Mouse (Mus musculus) heart, embryonic 11.5 days (tissue): Measurements from ENCODE around the gene Ralbp1. TPM values are rescaled to one million over a fixed set of nuclear protein-coding genes. Genes with fewer than 3 reads are reported as not detected.
A peak's percentile ranks its signal among the peaks of the same experiment; 100 is the strongest.

Experiments used
- ATAC-seq: fragments of 200-750 bp; cut with Nextera tagmentation; replicated peaks from 2 replicates; pipeline ENCODE4 v1.8.0; 2017; ENCODE audit warnings: moderate library complexity; ENCODE audit not compliant: insufficient number of reproducible peaks, low FRiP score, low TSS enrichment
- H3K27ac ChIP-seq: fragments of 300-500 bp; sonication (generic); 2 replicates; pipeline ENCODE4 v1.5.1; 2014; ENCODE audit warnings: mild to moderate bottlenecking, low read depth, low read length
- H3K27me3 ChIP-seq: fragments of 300-500 bp; sonication (generic); 2 replicates; pipeline ENCODE4 v1.6.1; 2014; ENCODE audit warnings: mild to moderate bottlenecking, low read length, mixed read lengths; ENCODE audit not compliant: control insufficient read depth, insufficient read depth
- H3K36me3 ChIP-seq: fragments of 300-500 bp; sonication (generic); 2 replicates; pipeline ENCODE4 v1.6.1; 2014; ENCODE audit warnings: mild to moderate bottlenecking, low read length, moderate library complexity, mixed read lengths; ENCODE audit not compliant: control insufficient read depth, insufficient read depth
- H3K4me1 ChIP-seq: fragments of 300-500 bp; sonication (generic); 2 replicates; pipeline ENCODE4 v1.6.1; 2014; ENCODE audit warnings: low read length; ENCODE audit not compliant: control insufficient read depth, insufficient read depth
- H3K4me2 ChIP-seq: fragments of 300-500 bp; sonication (generic); 2 replicates; pipeline ENCODE4 v1.6.1; 2014; ENCODE audit warnings: mild to moderate bottlenecking, moderate library complexity
- H3K4me3 ChIP-seq: fragments of 300-500 bp; sonication (generic); 2 replicates; pipeline ENCODE4 v1.5.1; 2014; ENCODE audit warnings: low read depth, low read length
- H3K9ac ChIP-seq: fragments of 300-500 bp; sonication (generic); 2 replicates; pipeline ENCODE4 v1.6.1; 2014; ENCODE audit warnings: mild to moderate bottlenecking, low read depth, low read length, moderate library complexity
- H3K9me3 ChIP-seq: fragments of 300-500 bp; sonication (generic); replicated peaks from 2 replicates; pipeline ENCODE4 v1.6.1; 2016; ENCODE audit warnings: low read length; ENCODE audit not compliant: control insufficient read depth
- WGBS: fragments of 180-500 bp; shearing (Covaris S2); extraction: QIAGEN DNeasy Blood & Tissue Kit; methylation state at CpG from one replicate; pipeline ENCODE4 v1.1.7; 2014; ENCODE audit not compliant: insufficient replicate concordance; 5-methylcytosine and 5-hydroxymethylcytosine counted together
- polyA plus RNA-seq: library from polyadenylated mRNA; unstranded; fragments of >200 nt; fragmentation: Nextera tagmentation; extraction: Ambion mirVana; gene quantifications from 2 replicates; pipeline ENCODE4 v1.2.1, GENCODE M21; 2014

Ralbp1 gene
- polyA plus RNA-seq = 46.9 and 47.5 TPM in 2 replicates

GRCm38 (mm10) chr17:65885697-65886529, at the start of gene Ralbp1:
Gene Ralbp1 (minus strand): TSS chr17:65885798.
- WGBS = 10% methylated on average over 14 of the region's 14 CpGs
- H3K9me3 ChIP-seq = no peaks in the 10 kb centered on the region
- H3K9ac ChIP-seq = peak within 1 kb of the TSS; percentile 90
- no peaks in the 10 kb centered on the region for H3K36me3 ChIP-seq
- no peak for ATAC-seq
- H3K4me2 ChIP-seq = peak within 1 kb of the TSS; percentile 98
- H3K4me3 ChIP-seq = peak within 1 kb of the TSS; percentile 69
- H3K27ac ChIP-seq = peak within 1 kb of the TSS; percentile 95
- H3K27me3 ChIP-seq = no peaks in the 10 kb centered on the region
- peaks cover 14% of the 10 kb centered on the region for H3K4me1 ChIP-seq

GRCm38 (mm10) chr17:65933741-65934140, 48.1 kb upstream of the Ralbp1 start:
- Histone ChIP-seq H3K36me3 (peaks cover 26% of the 10 kb centered on the region), H3K4me3 (no peak overlapping the region), H3K4me1 (peaks cover 4% of the 10 kb centered on the region; the same call in 1 of the 2 replicates), H3K27ac (no peak overlapping the region), H3K9ac (no peak overlapping the region), H3K27me3 (no peaks in the 10 kb centered on the region), H3K4me2 (no peak overlapping the region), H3K9me3 (no peaks in the 10 kb centered on the region; the same call in 1 of the 2 replicates)
- ATAC-seq = no peak
- 87% methylated on average over 2 of the region's 2 CpGs for WGBS

GRCm38 (mm10) chr17:65931525-65931924, 45.9 kb upstream of the Ralbp1 start:
- no peak for ATAC-seq
- H3K36me3 ChIP-seq = peaks cover 15% of the 10 kb centered on the region
- 66% methylated on average over 6 of the region's 6 CpGs for WGBS
- H3K4me3 ChIP-seq = no peak overlapping the region
- H3K4me2 ChIP-seq = no peak overlapping the region
- H3K27ac ChIP-seq = no peak overlapping the region
- no peaks in the 10 kb centered on the region for H3K9me3 ChIP-seq
- H3K9ac ChIP-seq = no peak overlapping the region
- no peaks in the 10 kb centered on the region for H3K27me3 ChIP-seq
- peaks cover 4% of the 10 kb centered on the region; the same call in 1 of the 2 replicates for H3K4me1 ChIP-seq

GRCm38 (mm10) chr17:65930960-65931359, 45.4 kb upstream of the Ralbp1 start:
- no peaks in the 10 kb centered on the region for H3K9me3 ChIP-seq
- no peak overlapping the region for H3K27ac ChIP-seq
- WGBS = 86% methylated on average over 6 of the region's 6 CpGs
- H3K27me3 ChIP-seq = no peaks in the 10 kb centered on the region
- peaks cover 12% of the 10 kb centered on the region for H3K36me3 ChIP-seq
- H3K4me1 ChIP-seq = peaks cover 4% of the 10 kb centered on the region; the same call in 1 of the 2 replicates
- no peak overlapping the region for H3K9ac ChIP-seq
- H3K4me2 ChIP-seq = no peak overlapping the region
- H3K4me3 ChIP-seq = no peak overlapping the region
- no peak for ATAC-seq

GRCm38 (mm10) chr17:65930158-65930826, 44.7 kb upstream of the Ralbp1 start:
- Histone ChIP-seq H3K36me3 (peaks cover 12% of the 10 kb centered on the region), H3K27ac (no peak overlapping the region), H3K9ac (no peak overlapping the region), H3K4me1 (peaks cover 4% of the 10 kb centered on the region; the same call in 1 of the 2 replicates), H3K27me3 (no peaks in the 10 kb centered on the region), H3K4me2 (no peak overlapping the region), H3K4me3 (no peak overlapping the region), H3K9me3 (no peaks in the 10 kb centered on the region)
- ATAC-seq = no peak
- WGBS = 85% methylated on average over 7 of the region's 7 CpGs

GRCm38 (mm10) chr17:65929319-65929978, 43.9 kb upstream of the Ralbp1 start:
- Histone ChIP-seq H3K27ac (no peak overlapping the region), H3K4me1 (peaks cover 4% of the 10 kb centered on the region; the same call in 1 of the 2 replicates), H3K27me3 (no peaks in the 10 kb centered on the region), H3K4me3 (no peak overlapping the region), H3K9ac (no peak overlapping the region), H3K9me3 (no peaks in the 10 kb centered on the region), H3K36me3 (peaks cover 12% of the 10 kb centered on the region), H3K4me2 (no peak overlapping the region)
- ATAC-seq = no peak
- WGBS = 87% methylated on average over 22 of the region's 22 CpGs

GRCm38 (mm10) chr17:65927077-65927476, 41.5 kb upstream of the Ralbp1 start:
- Histone ChIP-seq H3K4me1 (peaks cover 4% of the 10 kb centered on the region; the same call in 1 of the 2 replicates), H3K27me3 (no peaks in the 10 kb centered on the region), H3K9me3 (no peaks in the 10 kb centered on the region), H3K36me3 (peaks cover 8% of the 10 kb centered on the region; the same call in 1 of the 2 replicates), H3K9ac (no peak overlapping the region), H3K4me3 (no peak overlapping the region), H3K27ac (no peak overlapping the region), H3K4me2 (no peak overlapping the region)
- 84% methylated on average over 4 of the region's 4 CpGs for WGBS
- no peak for ATAC-seq

GRCm38 (mm10) chr17:65924218-65924617, 38.6 kb upstream of the Ralbp1 start:
- Histone ChIP-seq H3K4me2 (no peak overlapping the region), H3K4me3 (no peak overlapping the region), H3K9me3 (no peaks in the 10 kb centered on the region), H3K36me3 (peaks cover 8% of the 10 kb centered on the region; the same call in 1 of the 2 replicates), H3K27me3 (no peaks in the 10 kb centered on the region), H3K27ac (no peak overlapping the region), H3K9ac (no peak overlapping the region), H3K4me1 (no peaks in the 10 kb centered on the region)
- WGBS = 54% methylated on average over 5 of the region's 5 CpGs
- ATAC-seq = no peak
